Mouse (Mus musculus): ENCODE data around the gene Cdon.
"Not testable (repeated sequence)": the region's sequence is repeated elsewhere in the genome, so short reads cannot be mapped to it uniquely, and the experiment has no call there.

Cdon gene

GRCm38 (mm10) chr9:35420805-35421719 is at the start of gene Cdon:
TSS of gene Cdon (plus strand) at chr9:35421128.
- peak; percentile 77 to 91 for DNase-seq (ENCODE audit: low spot score in 2 of 2)

DNA sequence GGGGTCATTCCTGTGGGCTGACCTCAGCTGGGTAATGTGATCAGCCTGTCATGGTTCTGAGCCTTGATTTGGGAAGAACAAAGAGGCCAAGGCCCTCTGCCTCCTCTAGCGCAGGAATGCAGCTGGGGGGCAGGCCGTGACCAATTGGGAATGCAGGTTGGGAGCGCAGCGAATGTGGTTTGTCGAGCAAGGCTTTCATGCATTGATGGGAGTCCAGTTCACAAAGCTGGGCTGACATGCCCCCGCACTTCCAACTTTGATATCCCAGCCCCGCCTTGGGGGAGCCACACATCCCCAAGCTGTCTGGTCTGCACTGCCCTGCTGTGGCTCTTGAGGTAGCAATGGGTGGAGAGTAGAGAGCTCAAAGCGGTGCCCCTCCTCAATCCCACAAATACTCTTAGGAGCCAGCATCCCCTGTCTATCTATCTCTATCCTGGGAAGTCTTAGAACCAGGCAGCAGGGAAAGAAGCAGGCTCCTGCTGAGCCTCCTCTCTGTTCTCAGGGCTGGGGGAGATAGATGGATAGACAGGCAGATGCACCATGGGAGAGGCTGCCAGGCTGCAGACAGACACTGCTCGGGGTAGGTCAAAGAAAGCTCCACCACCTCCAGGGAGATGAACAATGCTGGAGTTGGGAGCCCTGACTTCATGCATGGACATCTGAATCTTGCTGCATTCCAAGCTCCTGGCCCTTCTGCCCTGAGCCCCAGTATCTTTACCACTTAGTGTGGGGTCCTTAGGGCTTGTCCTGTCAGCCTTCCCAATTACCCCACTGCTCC is 48.4 kb upstream of the Cdon start:
- DNase-seq (ENCODE audit: low spot score in 2 of 2): peak in 1 of 2 experiments; percentile 8

GRCm38 (mm10) chr9:35377916-35378315 is 43.0 kb upstream of the Cdon start:
- DNase-seq (ENCODE audit: low spot score in 2 of 2): peak in 1 of 2 experiments; percentile 1

DNA sequence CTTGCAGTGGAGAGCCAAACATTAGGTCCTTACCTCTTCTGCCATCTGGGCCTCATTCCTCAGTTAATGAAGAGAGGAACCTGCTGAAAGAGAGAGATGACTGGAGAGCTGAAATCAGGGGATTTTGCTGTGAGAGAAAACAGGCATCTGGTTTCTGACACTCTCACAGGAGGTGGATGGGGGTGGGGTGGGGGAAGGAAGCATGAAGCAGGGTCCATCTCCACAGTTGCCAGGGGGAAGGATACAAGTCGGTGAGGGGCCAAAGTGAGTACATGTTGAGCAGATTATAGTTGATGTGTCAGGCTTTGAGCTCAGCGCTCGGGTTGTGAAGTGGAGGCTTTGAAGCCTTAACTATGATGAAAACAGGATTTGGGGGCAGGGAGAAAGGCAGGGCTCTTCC is 41.9 kb upstream of the Cdon start:
- peak in 1 of 2 experiments; percentile 1 for DNase-seq (ENCODE audit: low spot score in 2 of 2)

GRCm38 (mm10) chr9:35399896-35400295 is 21.0 kb upstream of the Cdon start:
- no peak for DNase-seq (ENCODE audit: low spot score in 2 of 2)

DNA sequence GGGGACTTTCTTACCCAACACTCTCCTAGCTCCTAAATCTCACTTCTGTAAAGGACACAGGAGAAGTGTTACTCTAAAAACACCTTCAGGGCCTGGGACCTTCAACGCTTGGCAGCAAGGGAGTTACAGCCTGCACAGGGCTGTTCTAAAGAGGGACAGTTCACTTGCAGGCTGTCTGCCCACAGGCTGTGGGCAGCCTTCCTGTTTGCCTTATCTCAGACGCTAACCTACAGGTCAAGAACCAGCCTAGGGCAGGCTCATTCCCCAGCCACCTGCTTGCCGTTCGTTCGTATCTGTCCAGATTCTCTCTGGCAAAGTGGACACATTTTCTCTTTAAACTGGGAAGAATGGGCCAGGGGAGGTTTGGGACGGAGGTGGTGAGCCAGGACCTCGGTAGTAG is 20.5 kb upstream of the Cdon start:
- DNase-seq (ENCODE audit: low spot score in 2 of 2): no peak

DNA sequence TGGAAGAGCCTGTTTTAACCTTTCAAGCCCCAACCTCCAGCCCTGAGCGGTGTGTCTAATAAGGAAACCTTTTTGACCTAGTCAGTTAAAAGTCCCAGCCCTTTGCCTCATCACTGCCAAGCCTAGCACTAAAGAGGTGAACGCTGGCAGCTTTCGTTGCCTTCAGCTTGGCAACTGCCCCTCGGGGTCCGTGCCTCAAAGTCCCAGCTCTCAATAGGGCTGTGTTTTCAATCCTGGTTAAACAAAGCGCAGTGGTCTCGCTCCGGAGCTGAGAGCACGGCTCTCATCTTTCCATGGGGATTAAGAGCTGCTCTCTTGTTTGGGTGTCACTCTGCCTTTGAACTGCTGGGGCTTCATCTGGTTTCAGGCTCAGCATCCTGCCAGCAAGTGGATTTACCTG is 20.1 kb upstream of the Cdon start:
- no peak for DNase-seq (ENCODE audit: low spot score in 2 of 2)

- no peak for DNase-seq (ENCODE audit: low spot score in 2 of 2)
Observed at GRCm38 (mm10) chr9:35402584-35402991, 18.3 kb upstream of the Cdon start.

GRCm38 (mm10) chr9:35403490-35403889 is 17.4 kb upstream of the Cdon start:
- DNase-seq (ENCODE audit: low spot score in 2 of 2): no peak

DNA sequence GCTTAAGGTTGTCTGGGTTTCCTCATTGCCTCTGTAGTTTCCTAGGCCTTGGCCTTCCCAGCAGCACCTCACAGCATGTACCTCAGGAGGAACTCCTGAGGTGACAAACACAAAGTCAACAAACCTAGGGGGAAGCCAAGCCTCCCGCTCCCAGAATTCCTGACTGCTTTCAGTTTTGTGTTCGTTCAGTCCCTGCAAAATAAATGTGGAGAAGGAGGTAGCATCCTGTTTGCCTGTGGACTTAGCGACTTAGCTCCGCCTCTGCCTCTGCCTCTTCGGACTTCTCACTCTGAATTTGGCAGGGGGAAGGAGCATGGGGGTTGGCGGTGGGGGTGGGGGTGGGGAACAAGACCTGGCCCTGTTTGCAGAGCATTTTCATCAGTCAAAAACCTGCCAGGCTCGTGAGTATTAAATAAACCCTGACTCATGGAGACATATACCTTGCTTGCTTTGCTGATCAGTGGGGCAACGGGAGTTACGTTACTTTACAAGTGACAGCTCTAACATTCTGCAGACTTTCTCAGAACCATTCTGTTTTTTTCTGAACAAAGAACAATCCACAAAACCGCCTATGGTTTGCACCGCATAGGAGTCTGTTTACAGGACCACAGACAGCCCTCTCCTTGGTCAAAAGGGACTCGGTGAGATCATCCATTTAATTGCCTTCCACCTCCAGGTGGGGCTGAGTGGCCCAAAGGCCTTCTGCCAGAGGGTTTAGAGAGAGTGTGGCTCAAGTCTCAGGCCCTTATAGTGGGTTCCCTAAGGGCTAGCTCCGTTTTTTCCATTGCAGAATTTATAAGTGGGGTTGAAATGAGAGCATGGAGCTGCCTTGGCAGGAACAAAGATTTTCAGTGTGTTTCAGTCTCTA is 15.7 kb upstream of the Cdon start:
- DNase-seq (ENCODE audit: low spot score in 2 of 2): no peak

DNA sequence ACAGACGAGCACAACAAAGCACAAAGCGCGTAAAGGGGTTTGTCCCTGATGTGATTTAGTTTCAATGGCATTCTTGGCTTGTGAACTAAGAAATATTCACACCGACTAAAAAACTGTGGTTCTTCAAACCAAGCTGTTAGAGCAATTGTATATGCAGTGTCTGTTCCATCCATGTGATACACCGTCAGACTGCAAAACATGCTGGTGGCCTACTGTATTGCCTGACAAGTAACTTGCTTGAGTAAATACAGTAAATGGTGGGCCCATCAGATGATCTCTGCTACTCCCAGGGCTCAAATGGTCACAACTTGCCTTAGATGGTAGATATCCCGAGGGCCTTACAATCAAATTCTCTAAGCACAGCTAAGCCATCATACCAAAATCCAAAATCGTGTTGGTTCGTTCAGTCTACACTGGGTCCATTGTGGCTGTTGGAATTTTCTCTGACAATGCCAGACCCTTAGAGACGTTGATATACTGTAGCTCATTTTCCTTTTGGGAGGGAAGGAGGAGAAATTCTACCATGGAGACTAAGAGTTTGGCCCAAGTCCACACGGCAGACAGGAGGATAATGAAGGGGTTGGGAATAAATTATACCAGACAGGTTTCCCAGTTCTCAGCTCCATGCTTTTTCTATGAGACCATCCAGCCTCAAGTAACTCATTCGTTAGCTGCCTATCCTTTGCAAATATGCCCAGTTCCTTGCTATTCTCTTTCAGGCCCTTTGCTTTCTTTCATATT is 9.5 kb upstream of the Cdon start:
- no peak for DNase-seq (ENCODE audit: low spot score in 2 of 2)

DNA sequence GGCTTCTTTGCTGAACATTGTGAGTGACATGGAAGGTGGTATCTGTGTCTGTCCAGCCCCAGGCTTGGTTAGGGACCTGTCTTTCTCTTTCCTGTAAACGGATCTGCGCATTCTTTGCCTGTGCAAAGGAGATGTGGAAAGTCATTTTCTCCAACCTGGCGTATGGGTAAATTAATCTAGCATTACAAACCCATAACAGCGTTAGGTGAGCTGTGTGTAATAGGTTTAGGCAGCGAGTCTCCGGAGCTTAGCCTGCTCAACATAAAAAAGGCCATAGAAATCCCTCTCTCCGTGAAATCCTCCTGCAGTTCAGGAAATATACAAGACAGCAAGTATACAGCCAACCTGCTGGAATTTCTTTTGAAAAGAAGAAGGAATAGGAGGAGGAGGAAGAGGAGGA is 9.0 kb upstream of the Cdon start:
- no peak for DNase-seq (ENCODE audit: low spot score in 2 of 2)

GRCm38 (mm10) chr9:35421730-35422235 is 855 bp downstream of the Cdon start:
- DNase-seq (ENCODE audit: low spot score in 2 of 2): peak in 1 of 2 experiments; percentile 52

DNA sequence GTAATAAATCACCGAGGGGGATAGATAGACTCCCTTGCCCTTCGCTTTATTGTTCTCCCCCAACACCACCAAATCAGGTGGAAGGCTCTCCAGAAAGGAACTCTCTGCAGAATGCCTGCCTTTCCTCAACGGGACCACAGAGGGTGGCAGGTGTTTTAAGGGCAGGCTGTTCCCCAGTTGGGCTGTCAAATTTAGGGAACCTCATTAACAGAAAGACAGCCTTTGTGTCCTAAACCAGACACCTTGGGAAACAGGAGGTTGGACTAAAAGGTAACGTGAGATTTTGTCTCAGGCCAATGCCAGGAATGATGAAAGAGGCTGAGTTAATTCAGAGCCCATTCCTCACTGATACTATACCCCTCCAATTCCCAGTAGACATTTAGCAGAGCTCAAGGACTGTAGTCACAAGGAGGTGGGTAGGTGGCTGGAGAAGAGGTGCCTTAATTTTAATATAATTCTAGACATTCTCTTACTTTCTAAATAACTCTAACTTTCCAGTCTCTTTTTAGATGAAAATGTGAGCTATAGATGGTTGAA is 1.5 kb downstream of the Cdon start:
- no peak for DNase-seq (ENCODE audit: low spot score in 2 of 2)

DNA sequence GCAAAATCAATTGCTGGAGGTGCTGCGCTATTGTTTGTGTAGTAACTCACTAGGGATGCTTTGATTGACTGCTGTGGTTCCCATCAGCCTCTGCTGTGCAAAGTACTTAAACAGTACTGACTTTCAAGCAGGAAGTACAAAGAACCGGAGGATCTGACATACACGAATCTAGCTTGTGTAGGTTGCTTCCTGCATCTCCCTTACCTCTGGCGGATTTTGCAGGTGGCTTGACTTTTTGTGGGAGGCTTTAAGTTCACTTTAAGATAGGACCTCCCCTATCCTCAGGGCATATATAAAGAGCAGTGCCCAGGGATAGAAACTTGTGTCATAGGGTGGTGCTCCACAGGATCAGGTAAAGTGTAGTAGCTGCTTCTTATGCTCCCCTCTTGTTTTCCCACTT is 2.3 kb downstream of the Cdon start:
- no peak for DNase-seq (ENCODE audit: low spot score in 2 of 2)

- no peak for DNase-seq (ENCODE audit: low spot score in 2 of 2)
Observed at GRCm38 (mm10) chr9:35424671-35425070, 3.7 kb downstream of the Cdon start.

DNA sequence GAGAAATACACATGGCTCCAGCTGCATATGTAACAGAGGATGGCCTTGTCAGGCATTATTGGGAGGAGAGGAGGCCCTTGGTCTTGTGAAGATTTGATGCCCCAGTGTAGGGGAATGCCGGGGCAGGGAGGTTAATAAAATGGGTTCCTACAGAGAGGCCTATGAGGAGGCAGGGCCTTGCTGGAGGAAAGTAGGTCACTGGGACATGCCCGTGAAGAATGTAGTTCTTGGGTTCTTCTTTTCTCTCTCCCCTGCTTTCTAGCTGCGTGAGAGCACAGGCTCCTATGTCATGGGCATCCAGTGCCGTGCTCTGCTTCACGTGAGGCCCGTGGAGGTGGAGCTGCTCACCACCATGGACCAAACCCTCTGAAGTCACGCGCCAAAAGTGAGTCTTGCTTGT is 9.5 kb downstream of the Cdon start:
- no peak for DNase-seq (ENCODE audit: low spot score in 2 of 2)

DNA sequence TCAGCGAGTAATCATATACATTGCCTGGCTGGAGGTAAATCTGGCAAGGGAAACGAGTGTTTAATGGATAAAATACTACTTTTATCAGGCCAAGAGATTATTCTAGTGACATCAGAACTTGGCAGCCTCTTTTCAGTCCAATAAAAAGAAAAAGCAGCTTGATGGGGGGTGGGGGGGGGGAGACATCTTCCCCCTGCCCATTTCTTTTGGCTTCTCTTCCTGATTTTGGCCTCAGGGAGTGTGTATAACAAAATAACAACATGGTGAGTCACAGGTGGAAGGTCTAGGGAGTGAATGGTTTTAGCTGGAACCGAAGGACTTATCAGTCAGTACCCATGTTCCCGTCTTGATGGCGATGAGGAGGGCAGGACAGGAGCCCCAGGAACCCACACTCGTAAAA is 10.5 kb downstream of the Cdon start:
- DNase-seq (ENCODE audit: low spot score in 2 of 2): no peak

DNA sequence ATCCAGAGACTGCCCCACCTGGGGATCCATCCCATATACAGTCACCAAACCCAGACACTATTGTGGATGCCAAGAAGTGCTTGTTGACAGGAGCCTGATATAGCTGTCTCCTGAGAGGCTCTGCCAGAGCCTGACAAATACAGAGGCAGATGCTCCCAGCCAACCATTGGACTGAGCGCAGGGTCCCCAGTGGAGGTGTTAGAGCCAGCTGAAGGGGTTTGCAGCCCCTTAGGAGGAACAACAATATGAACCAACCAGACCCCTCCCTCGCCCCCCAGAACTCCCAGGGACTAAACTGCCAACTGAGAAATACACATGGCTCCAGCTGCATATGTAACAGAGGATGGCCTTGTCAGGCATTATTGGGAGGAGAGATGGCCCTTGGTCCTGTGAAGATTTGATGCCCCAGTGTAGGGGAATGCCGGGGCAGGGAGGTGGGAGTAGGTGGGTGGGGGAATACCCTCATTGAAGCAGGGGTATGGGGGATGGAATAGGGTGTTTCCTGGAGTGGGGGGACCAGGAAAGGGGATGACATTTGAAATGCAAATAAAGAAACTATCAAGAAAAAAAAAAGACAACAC is 11.9 kb downstream of the Cdon start:
- not testable (repeated sequence) for DNase-seq (ENCODE audit: low spot score in 2 of 2)

GRCm38 (mm10) chr9:35434340-35434739 is 13.4 kb downstream of the Cdon start:
- no peak for DNase-seq (ENCODE audit: low spot score in 2 of 2)
